Mouse (Mus musculus) pancreas, adult 10 weeks (tissue): ENCODE data around the gene Fosl2. TPM values are rescaled to one million over a fixed set of nuclear protein-coding genes. Genes with fewer than 3 reads are reported as not detected.

Experiments used
- polyA plus RNA-seq: library from polyadenylated mRNA; stranded (reverse); fragments of 350-450 nt; fragmentation: Illumina TruSeq; extraction: RNeasy Lipid Tissue Mini Kit (QIAGEN cat#74804); gene quantifications from one replicate; pipeline ENCODE4 v1.2.3, GENCODE M21; 2015; ENCODE audit warnings: low read depth, low replicate concordance; ENCODE audit not compliant: insufficient read depth

Fosl2 gene
- polyA plus RNA-seq, result 4.8 TPM

GRCm38 (mm10) chr5:32135336-32136206 is at the start of gene Fosl2:
TSS of gene Fosl2 (plus strand) at chr5:32135801.

Other genes with a start within 250 kb of the Fosl2 start
- gene Plb1, start 96.9 kb downstream of the Fosl2 start, polyA plus RNA-seq, result not detected